Mouse (Mus musculus) adipose tissue, adult 10 weeks (tissue): ENCODE data around the gene Epb41l4b. TPM values are rescaled to one million over a fixed set of nuclear protein-coding genes. Genes with fewer than 3 reads are reported as not detected.

Experiments
- polyA plus RNA-seq: library from polyadenylated mRNA; stranded (reverse); fragments of 350-450 nt; fragmentation: Illumina TruSeq; extraction: RNeasy Lipid Tissue Mini Kit (QIAGEN cat#74804); gene quantifications from one replicate; pipeline ENCODE4 v1.2.3, GENCODE M21; 2014; ENCODE audit warnings: low read depth, low replicate concordance

Epb41l4b gene
- 24.3 TPM for polyA plus RNA-seq

GRCm38 (mm10) chr4:57143026-57143937 lies at the start of gene Epb41l4b:
TSS of gene Epb41l4b (minus strand) at chr4:57143437.

GRCm38 (mm10) chr4:56990215-56990584 lies 153.0 kb downstream of the Epb41l4b start, which contains the start of gene Frrs1l:
TSS of gene Frrs1l (minus strand) at chr4:56990391.

GRCm38 (mm10) chr4:56946641-56947640 lies 196.3 kb downstream of the Epb41l4b start, which contains the start of gene Tmem245:
TSS of gene Tmem245 (minus strand) at chr4:56947437.

Other genes with a start within 250 kb of the Epb41l4b start
- 14.2 TPM for gene Tmem245, start 196.0 kb downstream of the Epb41l4b start, polyA plus RNA-seq
- gene Frrs1l, start 153.0 kb downstream of the Epb41l4b start, polyA plus RNA-seq = not detected
- gene Ptpn3, start 158.4 kb upstream of the Epb41l4b start, polyA plus RNA-seq = 23.9 TPM